Mouse (Mus musculus) spleen, embryonic (tissue): ENCODE measurements around the gene Gad1.

Source experiments
- CTCF ChIA-PET: fragments of 350-600 bp; sonication (Branson Sonifier 250); formaldehyde crosslinking; loops from one replicate; lab custom pipeline; 2022; lab: Charles Lee

The Gad1 gene

GRCm38 (mm10) chr2:70563721-70564645 is 11.1 kb downstream of the Gad1 start:
- CTCF ChIA-PET, result interaction anchor here (1.3 kb wide), 1 partner anchor 10 kb away, joined by 5 read pairs; no protein-coding TSS in a partner anchor

- CTCF ChIA-PET, result interaction anchor here (0.5 to 1.3 kb wide), 3 partner anchors 11 to 474 kb away, joined by 3 to 7 read pairs (median 5); no protein-coding TSS in a partner anchor
These were observed 11.9 kb downstream of the Gad1 start for GRCm38 (mm10) chr2:70564646-70565315.

GRCm38 (mm10) chr2:70565651-70566602 is 13.1 kb downstream of the Gad1 start:
- CTCF ChIA-PET, result no interaction called here

GRCm38 (mm10) chr2:70566603-70566981 is 13.7 kb downstream of the Gad1 start:
- CTCF ChIA-PET, result no interaction called here

- CTCF ChIA-PET, result interaction anchor here (1.0 to 1.2 kb wide), 2 partner anchors 11 to 440 kb away, joined by 3 read pairs; no protein-coding TSS in a partner anchor
These were observed 14.3 kb downstream of the Gad1 start for GRCm38 (mm10) chr2:70567071-70567681.

- CTCF ChIA-PET, result interaction anchor here (1.0 to 1.2 kb wide), 2 partner anchors 12 to 440 kb away, joined by 3 read pairs; no protein-coding TSS in a partner anchor
These were observed 14.8 kb downstream of the Gad1 start for GRCm38 (mm10) chr2:70567682-70568077.

GRCm38 (mm10) chr2:70568198-70568941 is 15.5 kb downstream of the Gad1 start:
- CTCF ChIA-PET, result interaction anchor here (0.5 to 1.2 kb wide), 3 partner anchors 12 to 441 kb away, joined by 3 to 4 read pairs (median 3); no protein-coding TSS in a partner anchor

GRCm38 (mm10) chr2:70571698-70572097 is 18.8 kb downstream of the Gad1 start:
- CTCF ChIA-PET, result no interaction called here

- CTCF ChIA-PET, result interaction anchor here (0.6 kb wide), 1 partner anchor 48 kb away, joined by 4 read pairs; no protein-coding TSS in a partner anchor
These were observed 19.4 kb downstream of the Gad1 start for GRCm38 (mm10) chr2:70572251-70572650.

GRCm38 (mm10) chr2:70573544-70574210 is 20.8 kb downstream of the Gad1 start:
- CTCF ChIA-PET, result no interaction called here

- CTCF ChIA-PET, result no interaction called here
These were observed 35.3 kb downstream of the Gad1 start for GRCm38 (mm10) chr2:70588200-70588599.

GRCm38 (mm10) chr2:70592432-70592831 is 39.6 kb downstream of the Gad1 start:
- CTCF ChIA-PET, result no interaction called here

GRCm38 (mm10) chr2:70593670-70594069 is 40.8 kb downstream of the Gad1 start:
- CTCF ChIA-PET, result interaction anchor here (0.6 kb wide), 1 partner anchor 31 kb away, joined by 6 read pairs; no protein-coding TSS in a partner anchor

- CTCF ChIA-PET, result no interaction called here
These were observed 43.0 kb downstream of the Gad1 start for GRCm38 (mm10) chr2:70595896-70596295.

GRCm38 (mm10) chr2:70609769-70610168 is 56.9 kb downstream of the Gad1 start:
- CTCF ChIA-PET, result no interaction called here

GRCm38 (mm10) chr2:70614745-70615351 is 62.0 kb downstream of the Gad1 start:
- CTCF ChIA-PET, result interaction anchor here (0.7 kb wide), 1 partner anchor 45 kb away, joined by 3 read pairs; no protein-coding TSS in a partner anchor

- CTCF ChIA-PET, result no interaction called here
These were observed 63.2 kb downstream of the Gad1 start for GRCm38 (mm10) chr2:70616076-70616475.

GRCm38 (mm10) chr2:70616617-70617016 is 63.7 kb downstream of the Gad1 start:
- CTCF ChIA-PET, result no interaction called here
